Mouse (Mus musculus) hindbrain, embryonic 14.5 days (tissue): ENCODE data around the gene Adam12. TPM values are rescaled to one million over a fixed set of nuclear protein-coding genes. Genes with fewer than 3 reads are reported as not detected.

ENCODE experiments used
- ATAC-seq: fragments of 200-750 bp; cut with Nextera tagmentation; 2 replicates; pipeline ENCODE4 v1.8.0; 2017; ENCODE audit warnings: moderate number of reproducible peaks, mild to moderate bottlenecking, moderate TSS enrichment, moderate library complexity; ENCODE audit not compliant: low FRiP score
- DNase-seq: peaks from one replicate; pipeline ENCODE4 v3.0.0-alpha.2; 2015; ENCODE audit warnings: low spot score
- H3K27ac ChIP-seq: fragments of 300-500 bp; sonication (generic); 2 replicates; pipeline ENCODE4 v1.5.1; 2014; ENCODE audit warnings: mild to moderate bottlenecking, moderate library complexity
- H3K27me3 ChIP-seq: fragments of 300-500 bp; sonication (generic); 2 replicates; pipeline ENCODE4 v1.6.1; 2014; ENCODE audit warnings: mild to moderate bottlenecking, low read length, mixed read lengths; ENCODE audit not compliant: control insufficient read depth, insufficient read depth
- H3K36me3 ChIP-seq: fragments of 300-500 bp; sonication (generic); replicated peaks from 2 replicates; pipeline ENCODE4 v1.6.1; 2014; ENCODE audit not compliant: control insufficient read depth, insufficient read depth
- H3K4me1 ChIP-seq: fragments of 300-500 bp; sonication (generic); replicated peaks from 2 replicates; pipeline ENCODE4 v1.6.1; 2014; ENCODE audit warnings: antibody characterized with exemption, low read length, mixed read lengths; ENCODE audit not compliant: control insufficient read depth, insufficient read depth
- H3K4me2 ChIP-seq: fragments of 300-500 bp; sonication (generic); replicated peaks from 2 replicates; pipeline ENCODE4 v1.6.1; 2014; ENCODE audit warnings: mild to moderate bottlenecking, moderate library complexity
- H3K4me3 ChIP-seq: fragments of 300-500 bp; sonication (generic); replicated peaks from 2 replicates; pipeline ENCODE4 v1.5.1; 2014; ENCODE audit warnings: mild to moderate bottlenecking, low read length
- H3K9ac ChIP-seq: fragments of 300-500 bp; sonication (generic); 2 replicates; pipeline ENCODE4 v1.6.1; 2014
- H3K9me3 ChIP-seq: fragments of 300-500 bp; sonication (generic); 2 replicates; pipeline ENCODE4 v1.6.1; 2016; ENCODE audit warnings: low read length; ENCODE audit not compliant: control insufficient read depth
- WGBS: fragments of 180-500 bp; shearing (Covaris S2); extraction: QIAGEN DNeasy Blood & Tissue Kit; methylation state at CpG from one replicate; pipeline ENCODE4 v1.1.7; 2014; 5-methylcytosine and 5-hydroxymethylcytosine counted together
- polyA plus RNA-seq: library from polyadenylated mRNA; unstranded; fragments of >200 nt; fragmentation: Nextera tagmentation; extraction: Ambion mirVana; gene quantifications from 2 replicates; pipeline ENCODE4 v1.2.1, GENCODE M21; 2014

Adam12 gene
- polyA plus RNA-seq, 1 experiment from 2014 or later, result 7.0 TPM

DNA sequence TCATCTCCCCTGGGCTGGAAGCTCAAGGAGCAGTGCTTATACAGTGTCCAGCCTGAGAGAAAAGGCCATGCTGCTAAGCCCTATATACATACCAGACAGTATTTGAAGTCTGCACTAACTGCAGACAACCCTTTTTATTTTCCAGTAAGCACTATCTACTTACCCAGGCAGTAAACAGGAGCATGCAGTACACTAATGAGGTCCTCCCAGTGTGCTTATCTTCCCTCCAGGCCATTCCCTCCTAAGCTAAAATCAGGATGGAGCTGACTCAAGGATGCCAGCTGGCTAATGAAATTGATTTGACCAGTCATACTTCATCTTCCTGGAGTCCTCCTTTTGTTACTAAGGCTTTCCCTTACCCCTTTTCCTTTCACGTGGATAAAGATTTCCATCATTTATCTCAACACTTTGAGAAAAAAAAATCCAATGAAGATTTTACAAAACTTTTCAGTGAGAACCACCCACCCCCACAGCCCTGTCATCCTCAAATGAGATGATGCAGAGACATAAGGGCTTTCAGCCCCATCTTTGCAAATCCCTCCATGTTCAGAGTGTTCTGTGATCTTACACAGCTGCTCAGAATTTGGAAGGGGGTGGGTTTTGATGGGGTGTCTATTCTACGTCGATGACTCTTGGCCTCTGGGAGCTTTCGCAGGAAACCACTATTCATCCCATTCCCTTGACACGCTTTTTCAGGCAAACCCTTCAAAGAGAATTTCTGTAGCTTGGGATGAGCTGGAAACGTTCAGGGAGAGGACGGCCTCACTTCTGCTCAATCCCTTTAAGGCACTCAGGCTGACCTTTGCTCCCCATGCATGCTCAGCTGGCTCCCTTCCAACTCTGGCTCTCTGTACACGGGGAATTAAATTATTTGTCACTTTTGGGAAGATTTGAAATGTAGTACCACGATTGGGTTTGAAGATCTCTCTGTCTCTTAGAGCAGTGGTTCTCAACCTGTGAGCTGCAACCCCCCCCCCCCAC, 277.5 kb downstream of the Adam12 start:
- WGBS, result 47% methylated on average over 9 of the region's 9 CpGs

DNA sequence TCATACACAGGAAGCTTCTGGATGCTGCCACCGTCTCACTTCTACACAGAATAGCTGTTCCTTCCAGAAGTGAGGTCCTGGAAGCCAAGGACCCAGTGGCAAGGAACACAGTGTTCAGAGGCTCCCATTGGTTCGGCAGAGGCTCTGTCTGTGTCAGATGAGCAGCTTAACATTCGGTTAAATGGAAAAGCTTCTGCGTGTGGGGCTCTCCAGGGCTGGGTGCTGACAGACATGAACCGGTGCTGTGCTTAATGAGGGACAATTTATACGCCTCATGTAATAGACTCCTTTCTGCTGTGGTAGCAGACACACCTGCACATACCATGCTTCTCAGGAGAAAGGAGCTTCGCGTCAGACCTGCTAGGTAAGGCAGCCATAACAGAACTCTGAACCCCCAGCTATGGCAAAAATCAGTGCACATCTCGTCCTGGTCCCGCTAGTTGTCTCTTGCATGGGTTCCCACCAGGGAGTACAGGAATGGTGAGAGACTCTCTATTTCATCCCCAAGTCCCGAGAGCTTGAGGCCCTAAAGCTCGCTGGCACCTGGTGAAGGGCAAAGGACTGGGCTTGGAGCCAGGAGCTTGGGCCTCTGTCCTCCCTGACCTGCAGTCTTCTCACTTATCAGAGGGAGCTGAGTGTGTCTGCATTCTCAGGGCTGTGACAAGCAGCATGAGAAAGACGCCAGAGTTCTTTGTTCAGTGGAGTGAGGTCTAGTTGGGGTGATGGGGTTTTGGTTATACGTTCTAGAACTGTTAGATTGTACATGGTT, 280.0 kb downstream of the Adam12 start:
- H3K4me2 ChIP-seq, result no peak overlapping the region
- no peaks in the 10 kb centered on the region for H3K4me1 ChIP-seq
- H3K36me3 ChIP-seq, result no peaks in the 10 kb centered on the region
- no peaks in the 10 kb centered on the region for H3K9me3 ChIP-seq
- no peak overlapping the region for H3K4me3 ChIP-seq
- H3K27me3 ChIP-seq, result no peaks in the 10 kb centered on the region
- no peak for ATAC-seq
- 79% methylated on average over 14 of the region's 14 CpGs for WGBS
- H3K27ac ChIP-seq, result no peak overlapping the region
- DNase-seq, result no peak
- no peak overlapping the region for H3K9ac ChIP-seq

More for the DNA sequence above, 277.5 kb downstream of the Adam12 start:
- Histone ChIP-seq H3K36me3 (no peaks in the 10 kb centered on the region), H3K27me3 (no peaks in the 10 kb centered on the region), H3K4me1 (peaks cover 5% of the 10 kb centered on the region; the same call in 1 of the 2 replicates), H3K9me3 (no peaks in the 10 kb centered on the region), H3K9ac (no peak overlapping the region), H3K4me3 (no peak overlapping the region), H3K27ac (no peak overlapping the region), H3K4me2 (no peak overlapping the region)
- DNase-seq, result no peak
- ATAC-seq, result no peak

DNA sequence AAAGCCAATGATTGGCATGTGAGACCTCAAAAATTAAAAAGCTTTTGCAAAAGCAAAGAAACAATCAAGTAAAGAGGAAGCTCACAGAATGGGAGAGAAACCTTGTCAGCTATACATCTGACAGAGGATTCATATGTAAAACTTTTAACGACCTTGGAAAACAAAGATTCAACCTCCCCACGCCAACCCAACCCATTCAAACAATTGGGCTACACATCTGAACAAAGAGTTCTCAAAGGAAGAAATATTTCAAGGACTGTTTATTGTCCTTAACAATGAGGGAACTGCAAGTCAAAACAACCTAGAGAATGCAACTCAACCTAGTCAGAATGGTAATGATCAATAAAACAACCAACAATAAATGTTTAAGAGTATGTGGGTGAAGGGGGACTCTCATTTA, 284.6 kb downstream of the Adam12 start:
- DNase-seq, result no peak
- 50% methylated on average over 2 of the region's 2 CpGs for WGBS
- no peaks in the 10 kb centered on the region for H3K36me3 ChIP-seq
- H3K27me3 ChIP-seq, result no peaks in the 10 kb centered on the region
- ATAC-seq, result no peak
- H3K9ac ChIP-seq, result no peak overlapping the region
- H3K9me3 ChIP-seq, result no peaks in the 10 kb centered on the region
- no peak overlapping the region for H3K27ac ChIP-seq
- no peak overlapping the region for H3K4me2 ChIP-seq
- H3K4me1 ChIP-seq, result no peaks in the 10 kb centered on the region
- H3K4me3 ChIP-seq, result no peak overlapping the region

DNA sequence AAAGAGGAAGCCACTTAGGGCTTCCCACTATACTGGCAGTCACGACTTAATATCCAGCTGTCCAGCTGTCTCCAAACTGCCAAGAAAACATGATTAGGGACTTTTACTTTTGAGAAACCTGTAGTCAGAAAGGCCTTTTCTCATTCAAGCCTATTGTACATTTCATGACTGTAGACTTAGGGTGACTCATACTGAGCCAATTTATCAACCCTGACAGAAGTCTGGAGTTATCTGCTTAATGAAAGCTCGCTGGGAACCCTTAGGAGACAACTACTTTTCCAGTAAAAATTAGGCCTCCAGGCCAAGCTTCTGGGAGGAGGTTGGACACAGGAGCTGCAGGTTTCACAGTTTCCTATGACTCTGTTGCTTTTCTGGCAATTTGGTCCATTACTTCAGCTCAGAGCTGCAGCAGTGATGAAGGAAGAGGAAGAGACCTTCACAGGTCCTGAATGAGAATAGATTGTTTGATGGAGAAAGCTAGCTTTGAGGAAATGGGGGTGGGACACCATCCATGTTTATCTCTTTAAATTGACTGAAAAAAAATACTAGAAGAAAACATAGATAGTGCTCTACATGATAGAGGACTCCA, 285.1 kb downstream of the Adam12 start:
- DNase-seq (no peak), ATAC-seq (no peak)
- WGBS, result 47% methylated on average over 2 of the region's 2 CpGs
- Histone ChIP-seq H3K9ac (no peak overlapping the region), H3K27ac (no peak overlapping the region), H3K36me3 (no peaks in the 10 kb centered on the region), H3K4me1 (no peaks in the 10 kb centered on the region), H3K4me3 (no peak overlapping the region), H3K4me2 (no peak overlapping the region), H3K27me3 (no peaks in the 10 kb centered on the region), H3K9me3 (no peaks in the 10 kb centered on the region)

DNA sequence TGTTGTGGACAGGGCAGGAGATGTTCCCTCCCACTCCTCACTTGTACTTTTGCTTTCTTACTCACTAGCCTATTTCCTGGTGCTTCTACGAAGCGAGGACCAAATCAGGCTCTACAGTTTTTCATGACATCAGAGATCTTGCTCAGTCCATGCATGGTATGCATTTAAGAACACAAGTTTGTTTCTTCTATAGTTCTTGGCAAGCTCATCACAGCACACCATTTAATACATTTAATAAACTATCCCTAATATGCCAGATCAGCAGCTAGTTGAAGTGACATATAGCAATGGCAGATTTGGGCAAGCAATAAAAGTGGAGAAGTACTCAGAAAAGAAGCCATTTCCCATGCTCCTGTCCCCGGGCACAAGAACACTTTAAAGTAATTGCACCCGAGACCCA, 285.8 kb downstream of the Adam12 start:
- no peaks in the 10 kb centered on the region for H3K9me3 ChIP-seq
- H3K9ac ChIP-seq, result no peak overlapping the region
- no peak overlapping the region for H3K4me3 ChIP-seq
- WGBS, result 70% methylated on average over 4 of the region's 4 CpGs
- no peak overlapping the region for H3K4me2 ChIP-seq
- no peak for DNase-seq
- H3K27me3 ChIP-seq, result no peaks in the 10 kb centered on the region
- H3K36me3 ChIP-seq, result no peaks in the 10 kb centered on the region
- H3K4me1 ChIP-seq, result no peaks in the 10 kb centered on the region
- H3K27ac ChIP-seq, result no peak overlapping the region
- ATAC-seq, result no peak

DNA sequence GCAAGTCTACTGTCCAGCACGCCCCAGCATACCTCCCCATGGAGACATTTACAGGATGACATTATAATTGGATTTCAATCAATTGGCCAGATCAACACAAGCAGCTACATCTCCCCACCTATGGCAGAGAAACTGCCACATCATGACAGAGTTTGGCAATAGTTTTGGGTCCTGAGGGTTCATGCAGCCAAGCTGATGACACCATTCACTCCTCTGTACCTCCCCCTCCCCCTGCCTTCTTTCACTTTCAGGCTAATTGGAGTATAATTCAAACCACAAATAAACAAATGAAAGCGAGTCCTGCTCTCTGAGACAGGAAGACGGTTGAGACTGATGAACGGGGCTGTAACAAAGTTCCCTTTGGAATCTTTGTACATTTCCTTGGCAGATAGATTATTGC, 291.5 kb downstream of the Adam12 start:
- ATAC-seq (no peak), DNase-seq (no peak)
- no peaks in the 10 kb centered on the region for H3K27me3 ChIP-seq
- no peaks in the 10 kb centered on the region for H3K9me3 ChIP-seq
- H3K36me3 ChIP-seq, result no peaks in the 10 kb centered on the region
- peaks cover 7% of the 10 kb centered on the region; the same call in 1 of the 2 replicates for H3K4me1 ChIP-seq
- no peak overlapping the region for H3K4me3 ChIP-seq
- 89% methylated on average over 4 of the region's 4 CpGs for WGBS
- H3K27ac ChIP-seq, result no peak overlapping the region
- no peak overlapping the region for H3K9ac ChIP-seq
- no peak overlapping the region for H3K4me2 ChIP-seq

DNA sequence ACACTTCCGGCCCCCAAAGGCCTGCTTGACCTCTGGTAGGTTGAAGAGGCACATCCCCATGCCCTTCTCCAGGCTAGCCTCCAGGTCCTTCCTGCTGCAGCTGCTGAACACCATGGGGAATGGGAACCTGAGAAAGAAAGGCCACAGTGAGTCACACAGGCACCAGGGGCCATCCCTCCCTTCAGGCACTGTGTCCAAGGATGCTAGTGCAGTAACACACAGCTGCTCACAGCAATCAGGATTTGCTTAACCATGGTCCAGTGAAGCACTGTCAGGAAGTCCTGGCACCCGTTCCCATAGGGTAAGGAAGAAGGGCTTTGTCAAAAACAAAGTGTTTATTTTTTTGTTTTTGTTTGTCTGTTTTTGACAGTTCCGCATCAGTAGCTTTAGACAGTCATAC, 294.5 kb downstream of the Adam12 start:
- no peak for ATAC-seq

DNA sequence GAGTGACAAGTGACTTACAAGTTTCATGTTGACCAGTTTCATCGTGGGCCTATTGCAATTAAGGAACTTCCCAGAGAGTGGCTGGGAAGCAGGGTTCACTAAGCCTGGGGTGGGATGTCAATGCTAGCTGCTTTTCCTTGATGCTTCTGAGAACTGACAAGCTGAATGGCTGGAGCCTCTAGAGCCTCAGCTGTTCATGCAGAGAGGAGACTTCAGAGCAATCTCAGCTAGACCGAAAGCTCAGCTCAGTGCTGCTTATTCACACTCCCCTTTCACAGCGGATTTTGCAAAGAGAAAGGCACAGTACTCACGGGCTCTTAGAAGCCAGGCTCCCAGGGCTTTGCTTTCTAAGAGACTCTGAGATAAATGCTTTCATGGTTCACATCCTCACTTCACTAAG, 295.6 kb downstream of the Adam12 start:
- peaks cover 7% of the 10 kb centered on the region; the same call in 1 of the 2 replicates for H3K4me1 ChIP-seq
- H3K4me3 ChIP-seq, result no peak overlapping the region
- DNase-seq, result no peak
- H3K27ac ChIP-seq, result no peak overlapping the region
- no peaks in the 10 kb centered on the region for H3K27me3 ChIP-seq
- 25% methylated on average over 4 of the region's 4 CpGs for WGBS
- no peak for ATAC-seq
- H3K9ac ChIP-seq, result no peak overlapping the region
- H3K4me2 ChIP-seq, result no peak overlapping the region
- H3K9me3 ChIP-seq, result no peaks in the 10 kb centered on the region
- H3K36me3 ChIP-seq, result no peaks in the 10 kb centered on the region

More for the DNA sequence above, 294.5 kb downstream of the Adam12 start:
- Histone ChIP-seq H3K27ac (no peak overlapping the region), H3K4me2 (no peak overlapping the region), H3K27me3 (no peaks in the 10 kb centered on the region), H3K9me3 (no peaks in the 10 kb centered on the region), H3K9ac (no peak overlapping the region), H3K36me3 (no peaks in the 10 kb centered on the region), H3K4me3 (no peak overlapping the region), H3K4me1 (peaks cover 7% of the 10 kb centered on the region; the same call in 1 of the 2 replicates)
- no peak for DNase-seq
- WGBS, result 84% methylated on average over 3 of the region's 3 CpGs

DNA sequence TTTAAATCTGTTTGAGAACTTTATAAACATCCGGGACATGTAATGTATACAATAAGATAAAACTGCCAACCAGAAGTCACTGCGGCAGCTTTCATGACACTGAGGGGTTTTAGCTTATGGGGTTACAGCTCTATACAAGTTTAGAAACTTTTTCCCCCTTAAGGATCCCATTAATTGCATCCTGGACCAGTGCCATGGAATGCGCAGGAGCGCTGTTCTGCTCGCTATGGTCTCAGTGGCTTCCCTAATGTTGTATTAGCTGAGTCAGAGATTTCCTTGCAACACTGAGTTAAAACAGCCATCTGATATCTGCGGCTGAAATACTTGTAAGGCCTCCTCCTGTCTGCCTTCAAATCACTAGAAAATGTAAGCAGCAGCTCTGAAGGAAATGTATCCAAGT, 298.6 kb downstream of the Adam12 start:
- no peak overlapping the region for H3K9ac ChIP-seq
- DNase-seq (no peak), ATAC-seq (no peak)
- no peak overlapping the region for H3K27ac ChIP-seq
- H3K27me3 ChIP-seq, result no peaks in the 10 kb centered on the region
- no peaks in the 10 kb centered on the region for H3K9me3 ChIP-seq
- peaks cover 7% of the 10 kb centered on the region; the same call in 1 of the 2 replicates for H3K4me1 ChIP-seq
- H3K4me2 ChIP-seq, result no peak overlapping the region
- H3K4me3 ChIP-seq, result no peak overlapping the region
- H3K36me3 ChIP-seq, result no peaks in the 10 kb centered on the region
- 57% methylated on average over 6 of the region's 6 CpGs for WGBS
